Mouse (Mus musculus) ovary, postnatal 10 days (tissue): ENCODE results near the gene 1500011B03Rik.

Experiments used
- DNase-seq: peaks from one replicate; pipeline ENCODE4 v3.0.0; 2022; ENCODE audit warnings: low spot score

Gene 1500011B03Rik

GRCm38 (mm10) chr5:114782991-114783390, 40.3 kb downstream of the 1500011B03Rik start:
- no peak for DNase-seq

GRCm38 (mm10) chr5:114780912-114781311, 42.4 kb downstream of the 1500011B03Rik start:
- DNase-seq, result no peak

GRCm38 (mm10) chr5:114779956-114780489, 43.2 kb downstream of the 1500011B03Rik start:
- DNase-seq, result no peak

GRCm38 (mm10) chr5:114776174-114776573, 47.1 kb downstream of the 1500011B03Rik start:
- DNase-seq, result no peak

GRCm38 (mm10) chr5:114775056-114775979, 48.0 kb downstream of the 1500011B03Rik start, which contains the start of gene Git2:
Gene Git2, minus strand, starts transcription at chr5:114775517.
- DNase-seq, result peak; percentile 20

- DNase-seq, result peak; percentile 79
These were observed 48.7 kb downstream of the 1500011B03Rik start, which contains the start of gene Ankrd13a for GRCm38 (mm10) chr5:114774403-114775051. Gene Ankrd13a, plus strand, starts transcription at chr5:114774677.

- no peak for DNase-seq
These were observed 49.5 kb downstream of the 1500011B03Rik start for GRCm38 (mm10) chr5:114773780-114774179.

GRCm38 (mm10) chr5:114773211-114773710, 50.0 kb downstream of the 1500011B03Rik start:
- peak; percentile 95 for DNase-seq

GRCm38 (mm10) chr5:114772456-114773203, 50.6 kb downstream of the 1500011B03Rik start:
- peak; percentile 23 for DNase-seq

GRCm38 (mm10) chr5:114771796-114772195, 51.5 kb downstream of the 1500011B03Rik start:
- DNase-seq, result no peak

- DNase-seq, result no peak
These were observed 53.5 kb downstream of the 1500011B03Rik start for GRCm38 (mm10) chr5:114769786-114770185.

GRCm38 (mm10) chr5:114767185-114767584, 56.1 kb downstream of the 1500011B03Rik start:
- DNase-seq, result no peak

- DNase-seq, result no peak
These were observed 56.6 kb downstream of the 1500011B03Rik start for GRCm38 (mm10) chr5:114766686-114767085.

GRCm38 (mm10) chr5:114764812-114765735, 58.2 kb downstream of the 1500011B03Rik start:
- no peak for DNase-seq

- no peak for DNase-seq
These were observed 61.3 kb downstream of the 1500011B03Rik start for GRCm38 (mm10) chr5:114761980-114762379.

- DNase-seq, result no peak
These were observed 63.7 kb downstream of the 1500011B03Rik start for GRCm38 (mm10) chr5:114759536-114760090.
